Comparison of ENCODE assay signal across 9 mouse cellular contexts in the genomic region with DNA sequence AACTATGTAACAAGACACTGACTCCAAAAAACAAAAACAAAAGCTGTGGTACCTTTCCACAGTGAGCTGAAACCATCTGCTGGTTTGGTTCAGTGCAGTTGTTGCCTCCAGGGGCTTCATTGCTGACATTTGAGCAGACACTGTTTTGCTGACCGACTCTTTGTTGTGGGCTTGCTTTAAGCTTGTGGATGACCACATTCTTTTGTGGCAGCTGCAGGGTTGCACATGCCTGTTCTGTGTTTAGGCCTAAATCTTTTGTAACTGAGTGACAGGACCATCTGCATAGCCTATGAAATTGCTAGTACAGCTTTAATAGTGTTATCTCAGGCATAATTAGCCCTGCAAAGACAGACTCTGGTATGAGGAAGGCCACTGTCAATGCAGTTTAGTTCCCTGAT. TPM values are rescaled to one million over a fixed set of nuclear protein-coding genes. Genes with fewer than 3 reads are reported as not detected.
DNase-seq lines count a peak whose midpoint lies in the region; ATAC-seq lines count a peak whose summit lies in the region.
"Had no signal": no experiment of that assay in that cellular context is flagged by ENCODE, and none has a peak within 500 bp of the region (broad histone marks: within the 10 kb centered on the region; RNA-seq: fewer than 3 reads in every experiment).

No protein-coding gene starts in this region.

- H3K9me3 ChIP-seq in heart, embryonic 10.5 days: no peaks in the 10 kb centered on the region
- H3K9me3 ChIP-seq in midbrain, embryonic 10.5 days (replicated peaks): no peaks in the 10 kb centered on the region
- H3K9me3 ChIP-seq in midbrain, embryonic 16.5 days (replicated peaks; ENCODE audit: control insufficient read depth, low read length, poor library complexity, severe bottlenecking): no peaks in the 10 kb centered on the region
- H3K9me3 ChIP-seq in forebrain, embryonic 14.5 days (replicated peaks; ENCODE audit: control insufficient read depth, low read length): no peaks in the 10 kb centered on the region
- H3K9me3 ChIP-seq in midbrain, embryonic 14.5 days (ENCODE audit: control insufficient read depth, low read length): no peaks in the 10 kb centered on the region

- 53% methylated on average over 1 of the region's 1 CpGs for WGBS in heart, embryonic 10.5 days
- 57% methylated on average over 1 of the region's 1 CpGs for WGBS in midbrain, embryonic 10.5 days
- 30% methylated on average over 1 of the region's 1 CpGs for WGBS in midbrain, embryonic 16.5 days
- WGBS in forebrain, embryonic 14.5 days: 52% methylated on average over 1 of the region's 1 CpGs
- WGBS in midbrain, embryonic 14.5 days: 23% methylated on average over 1 of the region's 1 CpGs

- H3K4me2 ChIP-seq in midbrain, embryonic 16.5 days (ENCODE audit: low read length): no peak overlapping the region
- H3K4me2 ChIP-seq in forebrain, embryonic 14.5 days (ENCODE audit: low read length): no peak overlapping the region
- H3K4me2 ChIP-seq in midbrain, embryonic 14.5 days (ENCODE audit: low read length): no peak overlapping the region

- peak; percentile 59 for DNase-seq in heart, embryonic 10.5 days (ENCODE audit: low spot score)
- no peak for DNase-seq in heart, postnatal 25 days (ENCODE audit: low spot score)
- no peak for DNase-seq in midbrain, embryonic 10.5 days (ENCODE audit: low spot score)
- peak; percentile 53 for DNase-seq in forebrain, embryonic 14.5 days (ENCODE audit: low spot score)
- DNase-seq in midbrain, embryonic 14.5 days: peak; percentile 12
- DNase-seq in adrenal gland, postnatal 4 days (ENCODE audit: low spot score in 2 of 2): no peak
- no peak for DNase-seq in left cerebral cortex, postnatal 14 days (ENCODE audit: low spot score in 2 of 2)

- intact Hi-C loops in heart, postnatal 25 days (cut with DNase I): no loop called here
- intact Hi-C loops in left cerebral cortex, postnatal 14 days (cut with DNase I): no loop called here

- no peak overlapping the region for H3K27ac ChIP-seq in heart, embryonic 10.5 days
- H3K27ac ChIP-seq in midbrain, embryonic 10.5 days (replicated peaks): 0 out of 2 replicates have a peak overlapping the region, but pooled peaks have one; percentile 6
- H3K27ac ChIP-seq in midbrain, embryonic 16.5 days (ENCODE audit: low read length): no peak overlapping the region
- H3K27ac ChIP-seq in forebrain, embryonic 14.5 days (ENCODE audit: low read depth, low read length): peak overlapping the region; percentile 63; the same call in 1 of the 2 replicates
- peak overlapping the region; percentile 37 for H3K27ac ChIP-seq in midbrain, embryonic 14.5 days (replicated peaks; ENCODE audit: low read depth, low read length)

- H3K27me3 ChIP-seq in heart, embryonic 10.5 days (ENCODE audit: insufficient read depth, poor library complexity, severe bottlenecking): no peaks in the 10 kb centered on the region
- H3K27me3 ChIP-seq in midbrain, embryonic 10.5 days (ENCODE audit: low read depth, poor library complexity, severe bottlenecking): no peaks in the 10 kb centered on the region
- H3K27me3 ChIP-seq in midbrain, embryonic 16.5 days (ENCODE audit: control insufficient read depth, insufficient read depth, low read depth, low read length): no peaks in the 10 kb centered on the region
- no peaks in the 10 kb centered on the region for H3K27me3 ChIP-seq in forebrain, embryonic 14.5 days (replicated peaks; ENCODE audit: control insufficient read depth, insufficient read depth, low read length)
- H3K27me3 ChIP-seq in midbrain, embryonic 14.5 days (ENCODE audit: control insufficient read depth, insufficient read depth, low read length): no peaks in the 10 kb centered on the region

- ATAC-seq in midbrain, embryonic 16.5 days: no peak
- ATAC-seq in forebrain, embryonic 14.5 days: peak; percentile 73
- peak; percentile 11; the same call in 1 of the 2 replicates for ATAC-seq in midbrain, embryonic 14.5 days (ENCODE audit: low FRiP score, low TSS enrichment)
- ATAC-seq: activated CD4-positive, CD25-positive, alpha-beta regulatory T cell, adult 4 months had no signal

- H3K9ac ChIP-seq in midbrain, embryonic 16.5 days (ENCODE audit: low read depth, low read length): no peak overlapping the region
- no peak overlapping the region for H3K9ac ChIP-seq in forebrain, embryonic 14.5 days (ENCODE audit: low read length)
- H3K9ac ChIP-seq in midbrain, embryonic 14.5 days (replicated peaks; ENCODE audit: low read length): no peak overlapping the region

- peaks cover 40% of the 10 kb centered on the region for H3K36me3 ChIP-seq in heart, embryonic 10.5 days
- peaks cover 53% of the 10 kb centered on the region for H3K36me3 ChIP-seq in midbrain, embryonic 10.5 days
- H3K36me3 ChIP-seq in midbrain, embryonic 16.5 days (ENCODE audit: control insufficient read depth, insufficient read depth, low read length): no peaks in the 10 kb centered on the region
- 0 out of 2 replicates have a peak, but pooled peaks cover 6% of the 10 kb centered on the region for H3K36me3 ChIP-seq in forebrain, embryonic 14.5 days (ENCODE audit: control insufficient read depth, insufficient read depth, low read length)
- H3K36me3 ChIP-seq in midbrain, embryonic 14.5 days (ENCODE audit: control insufficient read depth, insufficient read depth, low read length): no peaks in the 10 kb centered on the region

- no peaks in the 10 kb centered on the region; the same call in 1 of the 2 replicates for H3K4me1 ChIP-seq in heart, embryonic 10.5 days
- peaks cover 15% of the 10 kb centered on the region for H3K4me1 ChIP-seq in midbrain, embryonic 10.5 days
- no peaks in the 10 kb centered on the region for H3K4me1 ChIP-seq in midbrain, embryonic 16.5 days (ENCODE audit: control insufficient read depth, insufficient read depth, low read length)
- no peaks in the 10 kb centered on the region; the same call in 1 of the 2 replicates for H3K4me1 ChIP-seq in forebrain, embryonic 14.5 days (ENCODE audit: control insufficient read depth, insufficient read depth, low read length)
- H3K4me1 ChIP-seq in midbrain, embryonic 14.5 days (ENCODE audit: control insufficient read depth, insufficient read depth, low read length): no peaks in the 10 kb centered on the region

- no peak overlapping the region for H3K4me3 ChIP-seq in heart, embryonic 10.5 days
- no peak overlapping the region for H3K4me3 ChIP-seq in midbrain, embryonic 10.5 days
- no peak overlapping the region for H3K4me3 ChIP-seq in midbrain, embryonic 16.5 days (ENCODE audit: low read depth, low read length)
- H3K4me3 ChIP-seq in forebrain, embryonic 14.5 days (ENCODE audit: low read depth, low read length): no peak overlapping the region
- no peak overlapping the region for H3K4me3 ChIP-seq in midbrain, embryonic 14.5 days (replicated peaks; ENCODE audit: low read depth, low read length)

RNA-seq across cellular contexts. Expression of a gene that starts 20.8 kb away (rescaled TPM):
- polyA plus RNA-seq in heart, embryonic 10.5 days (2016; fragmentation: Nextera tagmentation; extraction: Ambion mirVana): 121 and 143 TPM in 2 replicates
- total RNA-seq in heart, postnatal 25 days (2021): 10 to 100 TPM; 39.4 to 43.7 TPM
- polyA plus RNA-seq in midbrain, embryonic 10.5 days (2016; fragmentation: Nextera tagmentation; extraction: Ambion mirVana): 119 and 122 TPM in 2 replicates
- polyA plus RNA-seq in midbrain, embryonic 16.5 days (2015; fragmentation: Nextera tagmentation; extraction: Ambion mirVana): 14.5 and 15.3 TPM in 2 replicates
- 40.7 and 43.9 TPM in 2 replicates for polyA plus RNA-seq in forebrain, embryonic 14.5 days (2014; fragmentation: Nextera tagmentation; extraction: Ambion mirVana)
- polyA plus RNA-seq in midbrain, embryonic 14.5 days (2014; fragmentation: Nextera tagmentation; extraction: Ambion mirVana): 16.1 and 32.0 TPM in 2 replicates
- total RNA-seq in adrenal gland, postnatal 4 days (2021): 100 to 1,000 TPM in 1 of 2 experiments, 10 to 100 TPM in 1; 94.1 to 102 TPM
- total RNA-seq in left cerebral cortex, postnatal 14 days (2021): 1 to 10 TPM; 9.0 to 10.0 TPM

RNA-seq across cellular contexts. Expression of a gene that starts 52.2 kb away (rescaled TPM):
- 23.6 and 24.2 TPM in 2 replicates for polyA plus RNA-seq in heart, embryonic 10.5 days (2016; fragmentation: Nextera tagmentation; extraction: Ambion mirVana)
- total RNA-seq in heart, postnatal 25 days (2021): 10 to 100 TPM; 23.6 to 24.8 TPM
- 30.7 and 35.8 TPM in 2 replicates for polyA plus RNA-seq in midbrain, embryonic 10.5 days (2016; fragmentation: Nextera tagmentation; extraction: Ambion mirVana)
- polyA plus RNA-seq in midbrain, embryonic 16.5 days (2015; fragmentation: Nextera tagmentation; extraction: Ambion mirVana): 41.8 and 43.9 TPM in 2 replicates
- polyA plus RNA-seq in forebrain, embryonic 14.5 days (2014; fragmentation: Nextera tagmentation; extraction: Ambion mirVana): 52.8 and 58.5 TPM in 2 replicates
- 41.7 and 57.7 TPM in 2 replicates for polyA plus RNA-seq in midbrain, embryonic 14.5 days (2014; fragmentation: Nextera tagmentation; extraction: Ambion mirVana)
- 10 to 100 TPM; 68.3 to 72.0 TPM for total RNA-seq in adrenal gland, postnatal 4 days (2021)
- total RNA-seq in left cerebral cortex, postnatal 14 days (2021): 10 to 100 TPM; 31.1 to 34.3 TPM

Comparison
In these comparisons a context has a peak if more than half of its experiments do, and no peak if none do; other contexts are left out.
1. DNase-seq: peak in heart, embryonic 10.5 days (single experiment), forebrain, embryonic 14.5 days (single experiment) and midbrain, embryonic 14.5 days (single experiment); none in heart, postnatal 25 days (single experiment), midbrain, embryonic 10.5 days (single experiment), adrenal gland, postnatal 4 days (0 of 2) and left cerebral cortex, postnatal 14 days (0 of 2).
2. H3K27ac ChIP-seq: peak in midbrain, embryonic 10.5 days (single experiment), forebrain, embryonic 14.5 days (single experiment) and midbrain, embryonic 14.5 days (single experiment); none in heart, embryonic 10.5 days (single experiment) and midbrain, embryonic 16.5 days (single experiment).